Mouse (Mus musculus) liver, embryonic 14.5 days (tissue): ENCODE measurements around the gene 2900026A02Rik. TPM values are rescaled to one million over a fixed set of nuclear protein-coding genes. Genes with fewer than 3 reads are reported as not detected.

Experiments used
- ATAC-seq: fragments of 200-750 bp; cut with Nextera tagmentation; 2 replicates; pipeline ENCODE4 v1.8.0; 2017; ENCODE audit warnings: moderate number of reproducible peaks, mild to moderate bottlenecking, moderate library complexity; ENCODE audit not compliant: insufficient read depth
- DNase-seq, 3 experiments: peaks; one replicate each; pipeline ENCODE4 v3.0.0-alpha.2; 2012 to 2013; ENCODE audit warnings: low read depth in 3 of 3, low spot score in 3 of 3
- H3K27ac ChIP-seq: fragments of 300-500 bp; sonication (generic); 2 replicates; pipeline ENCODE4 v1.5.1; 2014; ENCODE audit warnings: moderate library complexity, mild to moderate bottlenecking, control low read depth, inconsistent platforms
- H3K27me3 ChIP-seq: fragments of 300-500 bp; sonication (generic); 2 replicates; pipeline ENCODE4 v1.6.1; 2014; ENCODE audit warnings: mild to moderate bottlenecking, low read length, moderate library complexity; ENCODE audit not compliant: control insufficient read depth, insufficient read depth
- H3K36me3 ChIP-seq: fragments of 300-500 bp; sonication (generic); replicated peaks from 2 replicates; pipeline ENCODE4 v1.6.1; 2014; ENCODE audit warnings: low read depth; ENCODE audit not compliant: control insufficient read depth, insufficient read depth
- H3K4me1 ChIP-seq, 2 experiments: fragments of 200-500 bp in 1 of 2; fragments of 300-500 bp in 1 of 2; sonication (generic) in 1 of 2; replicated peaks; 2 replicates each; pipeline ENCODE4 v1.6.1; 2012 to 2014; ENCODE audit warnings: antibody characterized with exemption in 1 of 2, inconsistent platforms in 1 of 2, low read length in 1 of 2; ENCODE audit not compliant: control insufficient read depth in 2 of 2, insufficient read depth in 2 of 2
- H3K4me2 ChIP-seq: fragments of 300-500 bp; sonication (generic); 2 replicates; pipeline ENCODE4 v1.6.1; 2014; ENCODE audit warnings: low read depth, mild to moderate bottlenecking, control low read depth, moderate library complexity
- H3K4me3 ChIP-seq, 2 experiments: fragments of 200-500 bp in 1 of 2; fragments of 300-500 bp in 1 of 2; sonication (generic) in 1 of 2; 2 replicates each; pipeline ENCODE4 v1.5.1; 2012 to 2014; ENCODE audit warnings: low read depth in 2 of 2, low read length in 2 of 2, mild to moderate bottlenecking in 2 of 2, control low read depth in 1 of 2, inconsistent platforms in 1 of 2, moderate library complexity in 1 of 2; ENCODE audit not compliant: insufficient read depth in 1 of 2
- H3K9ac ChIP-seq: fragments of 300-500 bp; sonication (generic); replicated peaks from 2 replicates; pipeline ENCODE4 v1.6.1; 2014; ENCODE audit warnings: mild to moderate bottlenecking, control low read depth, moderate library complexity
- H3K9me3 ChIP-seq: fragments of 300-500 bp; sonication (generic); 2 replicates; pipeline ENCODE4 v1.6.1; 2016; ENCODE audit warnings: low read length, mixed read lengths; ENCODE audit not compliant: control insufficient read depth
- CTCF ChIP-seq: IDR thresholded peaks from 2 replicates; pipeline ENCODE4 v1.5.1; 2016; ENCODE audit warnings: antibody characterized with exemption, low read depth, control low read depth
- EP300 ChIP-seq: IDR thresholded peaks from 2 replicates; pipeline ENCODE4 v1.6.1; 2016; ENCODE audit warnings: antibody characterized with exemption, low read depth
- WGBS: fragments of 180-500 bp; shearing (Covaris S2); extraction: QIAGEN DNeasy Blood & Tissue Kit; methylation state at CpG from one replicate; pipeline ENCODE4 v1.1.7; 2014; ENCODE audit not compliant: insufficient replicate concordance; 5-methylcytosine and 5-hydroxymethylcytosine counted together
- polyA plus RNA-seq, 2 experiments: library from polyadenylated mRNA; depleted of rRNA in 1 of 2; stranded (reverse) in 1 of 2; unstranded in 1 of 2; fragments of >200 nt; fragmentation: Nextera tagmentation in 1 of 2; extraction: Ambion mirVana in 1 of 2; gene quantifications; 2 replicates each; pipeline versions ENCODE4 v1.2.1 to v1.2.3; 2012 to 2014

2900026A02Rik gene
- polyA plus RNA-seq, 2 experiments, result 0.63 to 1.1 TPM

DNA sequence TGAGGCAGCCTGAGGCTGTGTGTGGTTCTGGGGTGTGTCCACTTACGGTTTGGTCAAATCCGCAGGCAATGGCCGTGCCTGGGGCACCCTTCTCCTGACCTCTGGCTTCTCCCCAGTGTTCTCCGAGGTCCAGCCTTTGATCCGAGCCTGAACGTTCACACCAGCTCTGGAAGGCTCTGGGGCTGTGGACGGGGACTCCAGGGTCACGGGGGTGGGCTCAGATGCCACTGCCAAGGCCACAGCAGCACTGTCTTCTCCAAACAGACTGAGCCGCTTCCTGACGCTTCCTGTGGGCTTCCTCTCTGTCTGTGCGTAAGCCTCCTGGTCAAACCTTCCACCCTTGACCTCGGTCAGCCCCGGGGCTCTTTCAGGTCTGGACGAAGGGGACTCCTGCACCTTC is 30.5 kb downstream of the 2900026A02Rik start:
- no peaks in the 10 kb centered on the region for H3K4me1 ChIP-seq
- H3K9me3 ChIP-seq, result no peaks in the 10 kb centered on the region
- no peak overlapping the region for H3K4me2 ChIP-seq
- DNase-seq (no peak), ATAC-seq (no peak)
- no peak overlapping the region for H3K27ac ChIP-seq
- no peak for TF ChIP-seq EP300
- no peak for TF ChIP-seq CTCF
- WGBS, result 46% methylated on average over 14 of the region's 14 CpGs
- no peak overlapping the region for H3K4me3 ChIP-seq
- H3K27me3 ChIP-seq, result no peaks in the 10 kb centered on the region
- no peak overlapping the region for H3K9ac ChIP-seq
- H3K36me3 ChIP-seq, result no peaks in the 10 kb centered on the region

DNA sequence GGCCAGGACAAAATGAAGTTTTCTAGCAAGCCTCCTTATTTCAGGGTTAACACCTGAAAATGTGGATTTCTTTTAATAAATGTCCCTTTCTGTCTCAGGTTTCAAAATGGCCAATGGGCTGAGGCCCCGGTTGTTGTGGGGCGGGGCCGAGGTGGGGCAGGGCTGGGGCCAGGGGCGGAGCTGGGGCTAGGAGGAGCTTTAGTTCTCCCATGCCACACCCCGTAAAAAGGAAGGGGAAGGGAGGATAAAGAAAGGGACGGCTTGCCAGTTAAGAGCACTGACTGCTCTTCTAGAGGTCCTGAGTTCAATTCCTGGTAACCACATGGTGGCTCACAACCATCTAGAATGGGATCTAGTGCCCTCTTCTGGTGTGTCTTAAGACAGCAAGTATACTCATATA is 39.6 kb downstream of the 2900026A02Rik start:
- Histone ChIP-seq H3K36me3 (no peaks in the 10 kb centered on the region), H3K4me3 (no peak overlapping the region), H3K27me3 (no peaks in the 10 kb centered on the region), H3K9me3 (no peaks in the 10 kb centered on the region), H3K9ac (no peak overlapping the region), H3K4me1 (no peaks in the 10 kb centered on the region; a peak in 1 of 4 replicates), H3K4me2 (no peak overlapping the region), H3K27ac (no peak overlapping the region)
- 8% methylated on average over 6 of the region's 6 CpGs for WGBS
- peak; percentile 13 to 33 (median 26) for DNase-seq
- ATAC-seq, result peak; percentile 40; the same call in 1 of the 2 replicates
- TF ChIP-seq CTCF (no peak), EP300 (no peak)

DNA sequence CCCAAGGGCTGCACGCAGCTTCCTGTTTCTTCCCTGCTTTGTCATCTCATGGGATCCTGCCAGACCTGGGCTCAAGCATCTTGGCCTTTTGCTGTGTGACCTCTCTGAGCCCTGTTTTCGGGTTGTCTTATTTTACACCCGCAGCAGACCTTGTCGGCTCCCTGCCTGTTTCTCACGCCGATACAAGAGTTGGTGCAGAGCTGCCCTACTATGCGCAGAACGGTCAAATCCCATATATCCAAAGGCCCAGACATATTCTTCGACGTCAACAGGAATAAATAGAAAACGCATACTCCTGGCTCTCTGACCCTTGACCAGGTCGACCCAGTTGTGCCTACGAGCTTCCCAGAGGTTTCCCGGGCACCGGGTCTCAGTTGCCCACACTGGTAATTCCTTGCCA is 40.3 kb downstream of the 2900026A02Rik start:
- no peak for DNase-seq
- H3K4me1 ChIP-seq, result no peaks in the 10 kb centered on the region; a peak in 1 of 4 replicates
- no peaks in the 10 kb centered on the region for H3K9me3 ChIP-seq
- H3K4me3 ChIP-seq, result peak overlapping the region in 1 of 2 experiments; percentile 36; a peak in 1 of 4 replicates
- ATAC-seq, result no peak
- peak overlapping the region; percentile 63 for H3K4me2 ChIP-seq
- no peaks in the 10 kb centered on the region for H3K27me3 ChIP-seq
- TF ChIP-seq EP300, result no peak
- no peak for TF ChIP-seq CTCF
- 66% methylated on average over 15 of the region's 15 CpGs for WGBS
- H3K27ac ChIP-seq, result no peak overlapping the region
- H3K9ac ChIP-seq, result no peak overlapping the region
- no peaks in the 10 kb centered on the region for H3K36me3 ChIP-seq

DNA sequence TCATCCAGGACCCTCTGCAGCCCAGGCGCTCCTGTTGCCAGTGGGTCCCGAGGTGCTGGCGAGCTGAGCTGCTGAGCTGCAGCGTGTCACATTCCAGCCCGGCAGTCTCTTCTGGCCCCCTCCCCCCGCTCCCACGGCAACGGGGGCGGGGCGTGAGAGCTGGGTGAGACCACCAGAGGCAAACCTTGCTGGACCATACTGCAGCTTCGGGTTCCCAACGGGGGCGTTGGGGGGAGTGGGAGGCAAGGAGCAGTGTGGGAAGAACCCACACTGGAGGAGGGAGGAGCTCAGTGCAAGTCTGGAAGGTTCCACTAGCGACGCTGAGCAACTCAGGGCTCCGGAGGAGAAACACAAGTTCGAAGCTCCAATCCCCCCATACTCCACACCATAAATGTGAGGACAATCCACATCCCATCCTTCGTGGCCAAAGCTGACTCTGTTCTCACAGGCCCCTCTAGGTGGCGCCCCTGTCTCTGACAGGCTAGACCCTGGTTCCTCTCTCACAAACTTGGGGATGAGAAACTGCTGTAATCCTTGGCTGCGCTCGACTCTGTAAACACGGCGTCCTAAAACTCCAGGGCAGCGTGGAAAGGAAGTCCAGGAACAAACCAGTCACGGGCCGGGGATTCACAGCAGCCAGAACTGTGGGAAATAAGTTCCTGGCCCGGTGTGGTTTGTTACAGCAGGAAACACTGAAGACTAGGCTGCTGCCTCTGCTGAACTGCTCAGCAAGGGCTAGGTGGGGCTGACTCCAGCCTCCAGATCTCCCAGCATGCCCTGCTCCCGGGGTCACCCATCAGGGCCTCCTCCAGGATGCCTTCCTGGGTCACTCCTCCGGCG is 41.0 kb downstream of the 2900026A02Rik start:
- Histone ChIP-seq H3K9me3 (no peaks in the 10 kb centered on the region), H3K9ac (no peak overlapping the region; the same call in 1 of the 2 replicates), H3K27ac (no peak overlapping the region; the same call in 1 of the 2 replicates), H3K4me2 (peak overlapping the region; percentile 63), H3K36me3 (no peaks in the 10 kb centered on the region), H3K4me3 (peak overlapping the region; percentile 36 to 49), H3K4me1 (no peaks in the 10 kb centered on the region; a peak in 1 of 4 replicates), H3K27me3 (no peaks in the 10 kb centered on the region)
- DNase-seq (peak; percentile 50 to 56 (median 52)), ATAC-seq (peak; percentile 78)
- TF ChIP-seq CTCF, result peak; percentile 82
- no peak for TF ChIP-seq EP300
- WGBS, result 3% methylated on average over 30 of the region's 30 CpGs

DNA sequence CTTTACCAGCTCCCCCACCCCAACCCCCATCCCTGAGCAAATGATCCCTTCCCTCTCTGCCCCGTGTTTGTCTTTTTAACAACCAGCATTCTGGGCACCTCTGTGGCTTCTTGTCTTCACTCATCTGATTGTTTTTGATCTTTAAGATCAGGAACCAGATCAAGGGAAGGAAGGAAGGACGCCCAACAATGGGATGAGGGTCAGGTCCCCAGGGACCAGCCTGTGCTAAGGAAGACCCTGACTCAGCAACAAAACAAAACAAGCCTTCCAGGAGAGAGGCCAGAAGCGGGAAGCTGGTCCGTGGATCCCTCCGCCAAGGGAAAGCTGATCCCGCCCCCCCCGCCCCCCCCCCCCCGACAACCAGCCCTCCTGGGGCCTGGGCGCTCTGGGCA is 41.6 kb downstream of the 2900026A02Rik start:
- ATAC-seq (no peak), DNase-seq (no peak)
- Histone ChIP-seq H3K4me3 (no peak overlapping the region), H3K27me3 (no peaks in the 10 kb centered on the region), H3K27ac (no peak overlapping the region), H3K9me3 (no peaks in the 10 kb centered on the region), H3K4me2 (peak overlapping the region; percentile 63), H3K9ac (no peak overlapping the region), H3K36me3 (no peaks in the 10 kb centered on the region), H3K4me1 (no peaks in the 10 kb centered on the region; a peak in 1 of 4 replicates)
- TF ChIP-seq CTCF (no peak), EP300 (no peak)
- 12% methylated on average over 9 of the region's 9 CpGs for WGBS
